Mouse (Mus musculus) thymus, postnatal 4 days (tissue): ENCODE data around the gene Dock9.

Source experiments
- DNase-seq: peaks from one replicate; pipeline ENCODE4 v3.0.0; 2021

Gene Dock9

GRCm38 (mm10) chr14:121617645-121618390 lies 179.8 kb downstream of the Dock9 start:
- no peak for DNase-seq

GRCm38 (mm10) chr14:121615431-121615830 lies 182.2 kb downstream of the Dock9 start:
- no peak for DNase-seq

GRCm38 (mm10) chr14:121614461-121615170 lies 183.0 kb downstream of the Dock9 start:
- DNase-seq: no peak

GRCm38 (mm10) chr14:121613490-121613889 lies 184.1 kb downstream of the Dock9 start:
- DNase-seq: no peak

- no peak for DNase-seq
These were observed 184.7 kb downstream of the Dock9 start for GRCm38 (mm10) chr14:121612926-121613325.

- no peak for DNase-seq
These were observed 186.1 kb downstream of the Dock9 start for GRCm38 (mm10) chr14:121611533-121611932.

- DNase-seq: no peak
These were observed 186.5 kb downstream of the Dock9 start for GRCm38 (mm10) chr14:121611098-121611497.

GRCm38 (mm10) chr14:121608522-121608921 lies 189.1 kb downstream of the Dock9 start:
- DNase-seq: no peak

GRCm38 (mm10) chr14:121606433-121606832 lies 191.2 kb downstream of the Dock9 start:
- no peak for DNase-seq

GRCm38 (mm10) chr14:121605260-121605659 lies 192.4 kb downstream of the Dock9 start:
- DNase-seq: no peak

GRCm38 (mm10) chr14:121604565-121604964 lies 193.1 kb downstream of the Dock9 start:
- no peak for DNase-seq

GRCm38 (mm10) chr14:121602610-121603009 lies 195.0 kb downstream of the Dock9 start:
- DNase-seq: no peak

GRCm38 (mm10) chr14:121600538-121600937 lies 197.1 kb downstream of the Dock9 start:
- no peak for DNase-seq

GRCm38 (mm10) chr14:121597073-121597472 lies 200.6 kb downstream of the Dock9 start:
- no peak for DNase-seq

- DNase-seq: no peak
These were observed 201.0 kb downstream of the Dock9 start for GRCm38 (mm10) chr14:121596631-121597030.

- DNase-seq: no peak
These were observed 203.0 kb downstream of the Dock9 start for GRCm38 (mm10) chr14:121594684-121595083.

- no peak for DNase-seq
These were observed 204.2 kb downstream of the Dock9 start for GRCm38 (mm10) chr14:121593313-121593929.

- DNase-seq: no peak
These were observed 204.7 kb downstream of the Dock9 start for GRCm38 (mm10) chr14:121592890-121593289.

- no peak for DNase-seq
These were observed 205.3 kb downstream of the Dock9 start for GRCm38 (mm10) chr14:121592356-121592755.

GRCm38 (mm10) chr14:121589097-121589725 lies 208.4 kb downstream of the Dock9 start:
- DNase-seq: peak; percentile 84

- no peak for DNase-seq
These were observed 209.2 kb downstream of the Dock9 start for GRCm38 (mm10) chr14:121588451-121588850.

GRCm38 (mm10) chr14:121585906-121586765 lies 211.5 kb downstream of the Dock9 start:
- no peak for DNase-seq
